Mouse (Mus musculus) neural tube, embryonic 14.5 days (tissue): ENCODE data around the gene Marc2. TPM values are rescaled to one million over a fixed set of nuclear protein-coding genes. Genes with fewer than 3 reads are reported as not detected.

Experiments
- ATAC-seq: fragments of 200-750 bp; cut with Nextera tagmentation; 2 replicates; pipeline ENCODE4 v1.8.0; 2017; ENCODE audit warnings: low read depth, mild to moderate bottlenecking, moderate TSS enrichment, moderate library complexity
- H3K27ac ChIP-seq: fragments of 300-500 bp; sonication (generic); 2 replicates; pipeline ENCODE4 v1.5.1; 2014; ENCODE audit warnings: low read depth, mild to moderate bottlenecking, control low read depth, low read length, moderate library complexity, mixed read lengths
- H3K27me3 ChIP-seq: fragments of 300-500 bp; sonication (generic); 2 replicates; pipeline ENCODE4 v1.6.1; 2014; ENCODE audit warnings: low read length; ENCODE audit not compliant: control insufficient read depth, insufficient read depth
- H3K36me3 ChIP-seq: fragments of 300-500 bp; sonication (generic); 2 replicates; pipeline ENCODE4 v1.6.1; 2014; ENCODE audit warnings: low read length, mixed read lengths; ENCODE audit not compliant: control insufficient read depth, insufficient read depth
- H3K4me1 ChIP-seq: fragments of 300-500 bp; sonication (generic); 2 replicates; pipeline ENCODE4 v1.6.1; 2014; ENCODE audit warnings: low read length; ENCODE audit not compliant: control insufficient read depth, insufficient read depth
- H3K4me2 ChIP-seq: fragments of 300-500 bp; sonication (generic); 2 replicates; pipeline ENCODE4 v1.6.1; 2014; ENCODE audit warnings: mild to moderate bottlenecking, low read depth, low read length, control low read depth
- H3K4me3 ChIP-seq: fragments of 300-500 bp; sonication (generic); 2 replicates; pipeline ENCODE4 v1.5.1; 2014; ENCODE audit warnings: low read depth, low read length, control low read depth, mixed read lengths
- H3K9ac ChIP-seq: fragments of 300-500 bp; sonication (generic); replicated peaks from 2 replicates; pipeline ENCODE4 v1.6.1; 2014; ENCODE audit warnings: low read depth, mild to moderate bottlenecking, control low read depth, low read length, mixed read lengths
- H3K9me3 ChIP-seq: fragments of 300-500 bp; sonication (generic); 2 replicates; pipeline ENCODE4 v1.6.1; 2016; ENCODE audit warnings: low read length; ENCODE audit not compliant: control insufficient read depth
- WGBS: fragments of 180-500 bp; shearing (Covaris S2); extraction: QIAGEN DNeasy Blood & Tissue Kit; methylation state at CpG from one replicate; pipeline ENCODE4 v1.1.7; 2014; 5-methylcytosine and 5-hydroxymethylcytosine counted together
- polyA plus RNA-seq: library from polyadenylated mRNA; unstranded; fragments of >200 nt; fragmentation: Nextera tagmentation; extraction: Ambion mirVana; gene quantifications from 2 replicates; pipeline ENCODE4 v1.2.1, GENCODE M21; 2014

The Marc2 gene
- polyA plus RNA-seq, 1 experiment from 2014 or later, result 108 TPM

GRCm38 (mm10) chr1:184877306-184877705 lies 31.1 kb upstream of the Marc2 start:
- Histone ChIP-seq H3K9ac (no peak overlapping the region), H3K9me3 (no peaks in the 10 kb centered on the region), H3K4me2 (no peak overlapping the region), H3K4me3 (no peak overlapping the region), H3K27me3 (no peaks in the 10 kb centered on the region; the same call in 1 of the 2 replicates), H3K4me1 (no peaks in the 10 kb centered on the region), H3K27ac (no peak overlapping the region), H3K36me3 (no peaks in the 10 kb centered on the region)
- ATAC-seq, result no peak
- 67% methylated on average over 2 of the region's 2 CpGs for WGBS

- no peak overlapping the region for H3K27ac ChIP-seq
- H3K36me3 ChIP-seq, result no peaks in the 10 kb centered on the region
- no peaks in the 10 kb centered on the region for H3K9me3 ChIP-seq
- ATAC-seq, result no peak
- no peaks in the 10 kb centered on the region for H3K27me3 ChIP-seq
- H3K4me3 ChIP-seq, result no peak overlapping the region
- WGBS, result 77% methylated on average over 11 of the region's 11 CpGs
- H3K4me1 ChIP-seq, result no peaks in the 10 kb centered on the region
- no peak overlapping the region for H3K4me2 ChIP-seq
- H3K9ac ChIP-seq, result no peak overlapping the region
Measured at GRCm38 (mm10) chr1:184873910-184874309, 27.7 kb upstream of the Marc2 start.

GRCm38 (mm10) chr1:184872069-184872819 lies 26.0 kb upstream of the Marc2 start:
- 84% methylated on average over 7 of the region's 7 CpGs for WGBS
- Histone ChIP-seq H3K4me1 (no peaks in the 10 kb centered on the region), H3K36me3 (no peaks in the 10 kb centered on the region), H3K4me2 (no peak overlapping the region), H3K9me3 (no peaks in the 10 kb centered on the region), H3K9ac (no peak overlapping the region), H3K27me3 (no peaks in the 10 kb centered on the region), H3K4me3 (no peak overlapping the region), H3K27ac (no peak overlapping the region)
- ATAC-seq, result no peak

- ATAC-seq, result no peak
- H3K4me1 ChIP-seq, result no peaks in the 10 kb centered on the region
- H3K27me3 ChIP-seq, result no peaks in the 10 kb centered on the region
- no peaks in the 10 kb centered on the region for H3K9me3 ChIP-seq
- H3K4me2 ChIP-seq, result no peak overlapping the region
- no peaks in the 10 kb centered on the region for H3K36me3 ChIP-seq
- no peak overlapping the region for H3K27ac ChIP-seq
- H3K4me3 ChIP-seq, result no peak overlapping the region
- H3K9ac ChIP-seq, result no peak overlapping the region
- WGBS, result 91% methylated on average over 1 of the region's 1 CpGs
Measured at GRCm38 (mm10) chr1:184871506-184871905, 25.3 kb upstream of the Marc2 start.

- no peak overlapping the region for H3K4me2 ChIP-seq
- H3K27me3 ChIP-seq, result no peaks in the 10 kb centered on the region
- no peak overlapping the region for H3K27ac ChIP-seq
- no peak overlapping the region for H3K9ac ChIP-seq
- no peak for ATAC-seq
- H3K4me3 ChIP-seq, result no peak overlapping the region
- 89% methylated on average over 11 of the region's 11 CpGs for WGBS
- no peaks in the 10 kb centered on the region for H3K36me3 ChIP-seq
- H3K9me3 ChIP-seq, result no peaks in the 10 kb centered on the region
- no peaks in the 10 kb centered on the region for H3K4me1 ChIP-seq
Measured at GRCm38 (mm10) chr1:184870646-184871385, 24.6 kb upstream of the Marc2 start.

- H3K4me1 ChIP-seq, result no peaks in the 10 kb centered on the region
- no peaks in the 10 kb centered on the region for H3K27me3 ChIP-seq
- no peak overlapping the region for H3K9ac ChIP-seq
- H3K36me3 ChIP-seq, result no peaks in the 10 kb centered on the region
- H3K4me2 ChIP-seq, result no peak overlapping the region
- no peak for ATAC-seq
- H3K4me3 ChIP-seq, result no peak overlapping the region
- 63% methylated on average over 4 of the region's 4 CpGs for WGBS
- no peaks in the 10 kb centered on the region for H3K9me3 ChIP-seq
- no peak overlapping the region for H3K27ac ChIP-seq
Measured at GRCm38 (mm10) chr1:184869939-184870565, 23.8 kb upstream of the Marc2 start.

- Histone ChIP-seq H3K9ac (no peak overlapping the region), H3K9me3 (no peaks in the 10 kb centered on the region), H3K4me3 (no peak overlapping the region), H3K27me3 (no peaks in the 10 kb centered on the region), H3K36me3 (no peaks in the 10 kb centered on the region), H3K4me1 (no peaks in the 10 kb centered on the region), H3K4me2 (no peak overlapping the region), H3K27ac (no peak overlapping the region)
- WGBS, result 80% methylated on average over 3 of the region's 3 CpGs
- no peak for ATAC-seq
Measured at GRCm38 (mm10) chr1:184867640-184868120, 21.4 kb upstream of the Marc2 start.

- Histone ChIP-seq H3K4me2 (no peak overlapping the region), H3K9ac (no peak overlapping the region), H3K36me3 (no peaks in the 10 kb centered on the region), H3K27ac (no peak overlapping the region), H3K4me1 (no peaks in the 10 kb centered on the region), H3K4me3 (no peak overlapping the region), H3K9me3 (no peaks in the 10 kb centered on the region), H3K27me3 (no peaks in the 10 kb centered on the region)
- WGBS, result 26% methylated on average over 7 of the region's 7 CpGs
- no peak for ATAC-seq
Measured at GRCm38 (mm10) chr1:184864381-184864801, 18.1 kb upstream of the Marc2 start.

GRCm38 (mm10) chr1:184862636-184863035 lies 16.4 kb upstream of the Marc2 start:
- WGBS, result 91% methylated on average over 6 of the region's 6 CpGs
- ATAC-seq, result no peak
- H3K9ac ChIP-seq, result no peak overlapping the region
- H3K27me3 ChIP-seq, result no peaks in the 10 kb centered on the region
- H3K4me1 ChIP-seq, result no peaks in the 10 kb centered on the region
- no peaks in the 10 kb centered on the region for H3K36me3 ChIP-seq
- H3K27ac ChIP-seq, result no peak overlapping the region
- H3K9me3 ChIP-seq, result no peaks in the 10 kb centered on the region
- no peak overlapping the region for H3K4me3 ChIP-seq
- H3K4me2 ChIP-seq, result no peak overlapping the region
